Mouse (Mus musculus) CH12F3 (cell line): Measurements from ENCODE around the gene Pgf.

Source experiments
- in situ Hi-C: fragments of 300-500 bp; cut with MboI; formaldehyde crosslinking; loops from 2 replicates; pipeline ENCODE4 v1.14.3; 2020; ENCODE audit warnings: low sequenced_read_pairs

The Pgf gene

GRCm38 (mm10) chr12:85129426-85129978, 48.1 kb downstream of the Pgf start:
- in situ Hi-C loops, result no loop called here

- in situ Hi-C loops, result no loop called here
These were observed 50.5 kb downstream of the Pgf start for GRCm38 (mm10) chr12:85126986-85127603.

DNA sequence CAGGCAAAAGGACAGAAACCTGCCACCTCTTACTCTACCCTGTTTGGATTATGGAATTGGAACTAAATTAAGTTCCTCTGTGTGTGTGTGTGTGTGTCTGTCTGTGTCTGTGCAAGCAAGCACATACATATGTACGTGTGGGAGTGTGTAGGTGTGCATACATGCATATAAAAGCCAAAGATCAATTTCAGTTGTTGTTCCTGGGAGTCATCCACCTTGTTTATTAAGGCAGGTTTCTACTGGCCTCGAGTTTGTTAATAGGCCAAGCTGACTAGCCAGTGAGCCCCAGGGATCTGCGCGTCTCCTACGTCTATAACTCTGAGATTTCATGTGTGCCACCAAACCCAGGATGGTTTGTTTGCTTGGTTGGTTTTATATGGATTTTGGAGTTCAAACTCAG, 52.8 kb downstream of the Pgf start:
- in situ Hi-C loops, result no loop called here

DNA sequence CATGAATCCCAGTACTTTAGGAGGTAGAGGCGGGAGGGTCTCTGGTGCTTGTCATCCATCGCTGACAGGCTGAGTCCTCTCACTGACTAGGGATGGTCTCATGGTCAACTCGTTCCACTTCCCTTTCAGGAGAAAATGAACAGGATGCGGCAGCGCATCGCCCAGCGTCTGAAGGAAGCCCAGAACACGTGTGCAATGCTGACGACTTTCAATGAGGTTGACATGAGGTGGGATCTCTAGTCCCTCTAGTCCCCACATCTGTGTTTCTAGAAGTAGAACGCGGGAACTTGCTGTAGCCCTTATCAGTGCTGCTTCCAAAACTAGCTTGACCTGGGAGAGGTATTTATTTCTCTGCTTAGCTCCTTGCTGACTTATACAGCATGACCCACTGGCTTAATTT, 53.9 kb downstream of the Pgf start:
- in situ Hi-C loops, result no loop called here

DNA sequence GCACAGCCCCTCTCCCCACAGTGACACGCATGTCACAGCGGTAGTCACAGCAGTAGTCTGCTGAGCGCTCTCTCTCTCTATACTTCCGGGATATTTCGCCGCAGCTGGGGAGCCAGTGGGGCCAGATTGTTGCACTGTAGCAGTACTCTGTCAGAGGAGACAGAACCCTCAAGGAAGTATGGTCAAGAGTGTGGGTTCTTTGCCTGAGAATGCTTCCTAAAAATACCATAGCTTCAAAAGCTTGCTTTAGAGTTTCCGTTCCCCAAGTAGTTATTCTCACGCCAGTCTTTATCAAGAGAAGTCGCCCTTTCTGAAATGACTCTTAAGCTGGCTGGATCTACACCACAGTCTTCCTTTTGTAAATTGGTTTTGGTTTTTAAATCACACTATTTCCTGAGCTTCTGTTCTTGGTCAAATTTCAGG, 54.5 kb downstream of the Pgf start:
- in situ Hi-C loops, result no loop called here

DNA sequence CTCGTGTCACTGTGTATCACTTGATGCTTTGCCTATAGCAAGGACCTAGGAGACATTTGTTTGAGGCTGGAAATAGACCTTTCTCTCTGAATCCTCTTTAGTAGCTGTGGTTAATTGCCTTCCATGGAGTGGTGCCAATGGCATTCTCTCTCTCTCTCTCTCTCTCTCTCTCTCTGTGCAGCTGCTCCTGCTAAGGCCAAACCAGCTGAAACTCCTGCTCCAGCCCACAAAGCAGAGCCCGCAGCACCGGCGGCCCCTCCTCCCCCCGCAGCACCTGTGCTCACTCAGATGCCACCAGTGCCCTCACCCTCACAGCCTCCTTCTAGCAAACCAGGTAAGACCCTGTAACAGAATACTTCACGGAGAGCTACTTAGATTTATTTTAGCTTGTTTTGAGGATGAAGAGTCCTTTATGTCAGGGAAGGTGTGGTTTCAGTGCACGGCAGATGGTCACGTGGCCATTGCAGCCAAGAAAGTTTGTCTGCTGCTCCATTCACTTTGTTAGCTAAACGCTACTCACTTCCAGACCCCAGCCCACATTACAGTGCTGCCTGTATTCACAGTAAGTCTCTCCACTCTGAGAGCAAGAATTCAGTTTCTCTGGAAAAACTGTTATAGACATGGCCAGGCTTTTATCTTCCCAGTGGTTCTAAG, 55.7 kb downstream of the Pgf start:
- in situ Hi-C loops, result no loop called here
